Mouse (Mus musculus) thymus, postnatal 0 days (tissue): ENCODE results near the gene Rexo2. TPM values are rescaled to one million over a fixed set of nuclear protein-coding genes. Genes with fewer than 3 reads are reported as not detected.
A peak's percentile ranks its signal among the peaks of the same experiment; 100 is the strongest.
"Not testable (repeated sequence)": the region's sequence is repeated elsewhere in the genome, so short reads cannot be mapped to it uniquely, and the experiment has no call there.

ENCODE experiments used
- DNase-seq: peaks from one replicate; pipeline ENCODE4 v3.0.0-alpha.2; 2015; ENCODE audit warnings: low spot score
- polyA plus RNA-seq: library from polyadenylated mRNA; unstranded; fragments of >200 nt; fragmentation: Nextera tagmentation; extraction: Ambion mirVana; gene quantifications from 2 replicates; pipeline ENCODE4 v1.2.1, GENCODE M21; 2015

Rexo2 gene
- polyA plus RNA-seq, 1 experiment from 2014 or later, result 130 TPM

- no peak for DNase-seq
These were observed 7.3 kb downstream of the Rexo2 start for GRCm38 (mm10) chr9:48473131-48473530.

DNA sequence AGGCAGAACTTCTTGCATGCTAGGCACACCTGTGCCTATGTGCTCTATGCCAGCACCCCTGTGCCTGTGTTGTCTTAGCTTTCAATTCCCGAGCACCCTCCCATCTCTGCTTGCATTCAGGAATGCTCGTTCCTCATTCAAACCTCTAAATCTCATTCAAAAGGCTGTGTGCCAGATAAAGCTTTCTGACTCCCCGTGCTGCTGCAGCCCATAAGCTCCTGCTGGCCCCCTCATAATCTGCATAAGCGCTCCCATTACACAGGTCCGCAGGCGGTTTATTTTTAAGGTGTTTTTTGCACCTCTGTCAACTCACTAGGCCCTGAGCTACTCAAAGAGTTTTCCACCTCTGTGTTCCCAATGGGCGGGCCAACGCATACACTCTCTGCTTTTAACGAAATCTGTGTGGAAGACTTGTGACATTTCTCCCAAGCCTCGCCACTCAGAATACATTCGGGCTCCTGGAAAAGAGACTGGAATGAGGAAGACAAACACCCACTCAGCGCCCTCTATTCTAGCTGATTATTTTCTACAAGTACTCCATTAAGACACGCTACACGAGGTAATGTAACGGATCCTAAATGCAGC, 7.9 kb downstream of the Rexo2 start:
- no peak for DNase-seq

GRCm38 (mm10) chr9:48467471-48467870, 13.0 kb downstream of the Rexo2 start:
- DNase-seq, result not testable (repeated sequence)

- DNase-seq, result peak; percentile 51
These were observed 13.6 kb downstream of the Rexo2 start for GRCm38 (mm10) chr9:48466804-48467203.

- peak; percentile 24 for DNase-seq
These were observed 14.8 kb downstream of the Rexo2 start for GRCm38 (mm10) chr9:48465671-48466070.

DNA sequence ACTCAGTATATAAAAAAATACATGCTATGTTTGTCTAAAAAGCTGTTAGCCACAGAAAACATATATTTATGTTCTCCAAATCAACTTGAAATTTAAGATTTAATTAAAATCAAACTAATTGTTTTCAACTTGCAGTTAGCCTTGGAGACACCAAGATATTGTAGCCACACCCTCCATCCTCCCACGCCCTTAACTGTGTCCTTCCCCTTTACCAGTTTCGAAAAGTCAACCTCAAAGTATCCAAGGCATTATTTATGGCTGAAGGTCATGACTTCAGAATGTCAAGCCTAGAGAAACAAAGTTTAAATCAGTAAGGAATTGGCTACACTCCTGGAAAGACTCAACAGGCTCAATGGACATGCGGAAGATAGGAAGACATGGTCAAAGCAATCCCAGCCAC, 18.9 kb downstream of the Rexo2 start:
- DNase-seq, result no peak

GRCm38 (mm10) chr9:48460720-48461119, 19.7 kb downstream of the Rexo2 start:
- DNase-seq, result no peak

DNA sequence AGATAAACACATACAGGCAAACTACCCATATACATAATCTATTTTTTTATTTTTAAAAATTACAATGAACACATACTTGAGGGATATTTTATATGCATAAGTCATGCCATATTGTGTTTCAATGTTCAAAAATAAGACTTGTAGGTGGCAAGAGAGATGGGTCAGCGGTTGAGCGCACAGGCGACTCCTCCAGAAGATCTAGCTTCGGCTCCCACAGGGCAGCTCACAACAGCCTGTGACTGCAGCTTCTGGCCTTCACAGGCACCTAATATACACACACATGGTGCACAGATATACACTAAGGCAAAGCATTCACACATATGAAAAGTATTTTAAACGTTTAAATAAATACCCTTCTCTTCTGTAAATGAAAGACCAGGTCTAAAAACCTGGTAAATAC, 21.0 kb downstream of the Rexo2 start:
- no peak for DNase-seq

GRCm38 (mm10) chr9:48458879-48459278, 21.5 kb downstream of the Rexo2 start:
- peak; percentile 10 for DNase-seq

- DNase-seq, result no peak
These were observed 24.5 kb downstream of the Rexo2 start for GRCm38 (mm10) chr9:48455961-48456360.

DNA sequence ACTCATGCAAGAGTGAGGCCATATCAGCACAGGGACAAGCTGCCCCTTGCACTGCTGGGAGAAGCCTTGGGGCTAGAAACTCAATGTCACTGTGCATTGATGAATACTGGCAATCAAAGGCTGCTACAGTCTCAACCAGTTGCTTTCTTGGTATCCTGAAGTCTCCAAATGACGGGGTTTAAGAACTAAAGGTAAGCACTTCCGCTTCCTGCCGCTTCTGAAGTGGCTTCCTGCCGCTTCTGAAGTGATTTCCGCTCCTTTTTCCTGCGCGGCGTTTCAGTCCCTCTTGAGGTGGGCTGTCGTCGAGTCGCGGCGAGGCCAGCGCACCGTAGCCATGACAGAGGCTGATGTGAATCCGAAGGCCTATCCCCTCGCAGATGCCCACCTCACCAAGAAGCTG, 30.4 kb downstream of the Rexo2 start:
- peak; percentile 63 for DNase-seq

DNA sequence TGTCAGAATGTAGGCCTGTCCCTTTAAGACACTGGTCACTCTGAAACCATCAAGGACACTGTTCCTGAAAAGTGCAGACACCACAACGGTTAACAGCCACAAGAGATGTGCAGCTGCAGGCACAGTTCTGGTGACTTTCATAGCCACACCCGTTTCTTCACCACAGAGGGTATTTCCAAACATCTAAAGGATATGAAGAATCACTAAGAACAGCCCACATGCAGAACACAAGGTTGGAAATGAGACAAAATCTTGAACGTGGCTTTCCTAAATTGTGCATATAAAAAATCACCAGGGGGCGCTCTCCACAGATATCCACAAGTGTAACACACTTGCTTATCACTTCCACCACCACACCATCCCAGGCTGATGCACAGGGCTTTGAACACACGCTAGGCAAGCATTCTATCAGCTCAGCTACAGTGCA, 32.6 kb downstream of the Rexo2 start:
- peak; percentile 58 for DNase-seq

- no peak for DNase-seq
These were observed 35.6 kb downstream of the Rexo2 start for GRCm38 (mm10) chr9:48444821-48445220.

- DNase-seq, result no peak
These were observed 36.5 kb downstream of the Rexo2 start for GRCm38 (mm10) chr9:48443873-48444272.

- no peak for DNase-seq
These were observed 48.0 kb downstream of the Rexo2 start for GRCm38 (mm10) chr9:48432449-48432848.

- DNase-seq, result no peak
These were observed 53.2 kb downstream of the Rexo2 start for GRCm38 (mm10) chr9:48427176-48427575.

DNA sequence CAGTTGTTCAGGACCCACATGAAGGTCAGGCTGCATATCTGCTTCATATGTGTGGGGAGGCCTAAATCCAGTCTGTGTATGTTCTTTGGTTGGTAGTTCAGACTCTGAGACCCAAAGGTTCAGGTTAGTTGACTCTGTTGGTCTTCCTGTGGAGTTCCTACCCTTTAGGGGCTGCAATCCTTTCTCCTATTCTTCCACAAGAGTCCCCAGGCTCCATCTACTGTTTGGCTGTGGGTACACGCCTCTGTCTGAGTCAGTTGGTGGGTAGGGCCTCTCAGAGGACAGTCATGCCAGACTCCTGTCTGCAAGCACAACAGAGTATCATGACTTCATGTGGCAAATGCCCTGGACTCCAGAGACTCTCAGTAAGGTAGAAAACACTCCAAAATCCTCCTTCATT, 57.2 kb downstream of the Rexo2 start:
- DNase-seq, result no peak

GRCm38 (mm10) chr9:48422382-48422781, 58.0 kb downstream of the Rexo2 start:
- DNase-seq, result no peak

GRCm38 (mm10) chr9:48421561-48421960, 58.9 kb downstream of the Rexo2 start:
- no peak for DNase-seq

- DNase-seq, result no peak
These were observed 59.4 kb downstream of the Rexo2 start for GRCm38 (mm10) chr9:48421029-48421428.

GRCm38 (mm10) chr9:48420437-48420836, 60.0 kb downstream of the Rexo2 start:
- DNase-seq, result no peak

DNA sequence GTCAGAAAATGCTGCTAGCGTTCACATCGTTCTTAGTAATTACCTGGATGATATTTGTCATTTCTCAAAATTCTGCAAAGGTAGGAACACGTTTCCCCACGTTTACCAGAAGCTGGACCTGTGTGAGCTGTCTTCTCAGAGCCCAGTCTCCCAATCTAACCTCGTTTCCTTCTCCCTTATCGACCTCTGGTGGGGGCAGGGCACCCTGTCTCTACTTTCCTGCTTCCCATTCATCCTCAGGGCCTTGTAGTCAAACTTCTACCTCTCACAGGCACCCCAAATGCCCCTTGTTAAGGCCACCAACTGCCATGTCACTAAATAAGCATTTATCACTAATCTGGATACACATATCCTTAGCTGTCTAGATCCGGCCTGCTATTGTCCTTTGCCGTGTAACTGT, 61.6 kb downstream of the Rexo2 start:
- DNase-seq, result no peak
